Mouse (Mus musculus) left cerebral cortex, adult 8-10 months (tissue): ENCODE results near the gene Me3. TPM values are rescaled to one million over a fixed set of nuclear protein-coding genes. Genes with fewer than 3 reads are reported as not detected.
A peak's percentile ranks its signal among the peaks of the same experiment; 100 is the strongest.

Source experiments
- DNase-seq, 2 experiments: peaks; one replicate each; pipeline ENCODE4 v3.0.0; 2022; ENCODE audit warnings: low spot score in 2 of 2
- total RNA-seq, 4 experiments: library from RNA; stranded (reverse); gene quantifications; 2 replicates each; pipeline ENCODE4 v1.2.4; 2022

The Me3 gene
- total RNA-seq, 4 experiments from 2014 or later: 91.3 to 99.5 (median 96.9) TPM

DNA sequence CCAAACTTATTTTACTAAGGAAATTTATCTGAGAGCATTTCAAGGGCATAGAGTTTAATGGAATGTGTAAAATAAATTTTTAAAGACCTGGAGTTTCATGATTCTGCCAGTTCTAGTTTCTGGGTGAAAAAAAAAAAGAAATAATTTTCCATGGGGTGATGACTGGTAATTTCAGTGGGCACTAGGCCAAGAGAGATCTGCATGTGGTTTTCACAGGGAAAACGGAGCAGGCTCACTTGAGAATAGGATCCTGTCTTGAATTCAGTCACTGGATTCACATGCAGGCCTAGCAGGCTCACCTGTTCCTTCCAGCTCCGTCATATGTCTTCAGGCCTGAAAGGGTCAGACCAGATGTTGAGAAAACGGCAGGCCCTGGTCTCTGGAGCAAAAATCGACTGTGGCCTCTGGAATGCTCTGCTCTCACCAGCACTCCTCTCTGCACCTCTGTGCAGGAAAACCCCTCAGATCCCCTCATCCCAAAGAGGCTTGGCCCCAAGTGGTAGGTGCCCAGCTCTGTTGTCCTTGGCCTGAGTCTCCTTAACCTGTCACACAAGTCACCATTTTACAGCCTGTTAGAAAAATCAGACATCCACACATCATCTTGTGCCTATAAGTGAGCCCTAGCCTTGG, 196.4 kb downstream of the Me3 start:
- DNase-seq: no peak

DNA sequence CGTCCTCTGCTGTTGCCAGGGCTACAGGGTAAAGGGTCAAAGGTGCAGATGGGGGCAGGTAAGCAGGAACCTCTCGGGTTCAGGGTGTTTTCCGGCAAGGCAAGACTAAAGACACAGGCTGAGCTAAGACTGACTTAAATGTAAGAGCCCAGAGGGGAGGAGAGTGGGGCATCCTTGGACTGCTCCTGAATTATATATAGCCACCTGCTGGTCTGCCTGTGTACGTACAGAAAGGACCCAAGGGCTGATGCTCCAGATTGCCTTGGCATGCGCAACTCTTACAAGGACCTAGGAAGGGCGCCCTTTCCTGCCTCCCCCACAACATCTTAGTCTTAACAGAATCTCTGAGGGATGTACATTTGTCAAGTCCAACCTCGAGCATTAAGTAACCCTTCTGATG, 197.0 kb downstream of the Me3 start:
- DNase-seq: no peak

DNA sequence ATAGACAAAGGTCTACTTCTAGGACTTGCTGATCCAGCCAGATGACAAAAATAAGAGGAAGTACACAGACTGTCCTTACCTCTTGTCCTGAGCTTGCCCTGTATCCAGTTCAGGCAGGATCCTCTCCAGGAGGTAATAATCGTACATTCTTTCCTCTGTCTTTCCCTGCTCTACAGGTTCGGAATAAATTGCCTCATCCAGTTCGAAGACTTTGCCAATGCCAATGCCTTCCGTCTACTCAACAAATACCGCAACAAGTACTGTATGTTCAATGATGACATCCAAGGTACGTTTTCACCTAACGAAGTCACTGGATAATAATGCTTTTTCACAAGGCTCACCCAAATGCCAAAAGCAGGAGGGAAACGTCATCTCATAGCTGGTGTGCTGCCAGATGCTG, 201.3 kb downstream of the Me3 start:
- no peak for DNase-seq

DNA sequence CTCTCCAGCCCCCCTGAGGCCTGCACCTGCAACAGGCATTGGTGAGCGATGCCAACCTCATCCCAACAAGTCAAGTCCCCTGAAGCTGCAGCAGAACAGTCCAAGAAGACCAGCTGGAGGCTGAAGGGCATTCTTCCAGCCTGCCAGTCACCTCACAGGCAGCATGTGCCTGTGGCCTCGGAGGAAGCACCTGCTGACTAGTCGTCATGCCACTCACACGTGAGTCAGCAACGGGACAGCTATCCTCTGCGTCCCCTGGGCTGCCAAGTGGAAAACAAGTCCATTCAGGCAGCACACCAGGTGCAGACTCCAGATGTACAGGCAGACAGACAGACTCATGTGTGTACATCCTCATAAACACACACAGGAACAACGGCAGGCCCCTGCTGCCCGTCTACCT, 203.4 kb downstream of the Me3 start:
- DNase-seq: no peak

DNA sequence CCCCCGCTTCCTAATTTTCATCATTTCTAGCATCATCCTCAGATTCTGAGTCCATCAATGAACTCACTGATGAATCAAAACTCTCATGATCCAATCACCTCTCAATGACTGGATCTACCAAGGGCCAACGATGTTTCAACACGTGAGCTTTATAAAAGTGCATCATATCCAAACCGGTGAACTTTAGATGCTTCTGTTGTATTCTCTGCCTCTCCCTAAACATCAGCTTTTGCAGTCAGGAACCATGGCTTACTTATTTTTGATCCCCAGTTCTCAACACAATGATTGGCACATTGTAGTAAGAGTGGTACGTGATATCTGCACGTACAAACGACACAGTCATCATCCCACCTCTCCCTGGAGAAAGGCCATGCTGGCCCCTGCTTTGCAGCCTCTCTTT, 204.5 kb downstream of the Me3 start:
- DNase-seq: no peak

DNA sequence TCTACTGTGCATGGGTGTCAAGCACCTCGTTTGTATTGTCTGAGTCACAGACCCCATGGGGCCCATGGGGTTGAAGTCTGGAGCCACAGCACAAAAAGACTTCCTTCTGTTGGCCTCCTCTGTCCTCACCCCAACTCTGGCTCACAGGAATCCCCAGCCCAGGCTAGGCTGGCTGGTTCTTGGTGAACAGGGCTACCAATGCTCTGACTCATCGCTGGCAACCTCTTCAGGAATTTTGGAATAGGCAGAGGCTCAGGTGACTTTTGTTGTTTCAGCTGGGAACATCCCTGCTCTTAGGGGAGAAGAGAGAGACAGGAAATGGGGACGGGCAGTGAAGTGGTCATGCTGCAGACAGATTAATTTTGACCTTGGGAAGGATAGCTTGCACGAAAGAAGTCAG, 205.6 kb downstream of the Me3 start:
- no peak for DNase-seq

DNA sequence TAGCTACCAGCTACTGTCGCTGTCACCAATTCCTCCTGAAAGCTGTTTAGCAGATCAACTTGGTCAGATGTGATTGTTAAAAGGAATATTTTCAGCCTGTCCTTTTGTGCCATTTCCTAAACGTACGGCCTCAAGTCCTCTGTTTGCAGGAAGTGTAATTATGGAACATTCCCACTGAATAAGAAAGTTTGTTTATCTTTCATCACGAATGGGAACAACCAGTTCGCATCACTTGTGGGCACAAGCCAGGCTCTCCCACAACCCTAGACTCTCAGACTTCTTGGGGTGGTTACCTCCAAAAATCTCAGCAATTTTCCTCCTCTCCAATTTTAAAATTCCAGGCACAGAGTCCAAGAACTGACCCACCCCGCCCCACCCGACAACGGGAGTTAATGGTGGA, 207.5 kb downstream of the Me3 start:
- no peak for DNase-seq

DNA sequence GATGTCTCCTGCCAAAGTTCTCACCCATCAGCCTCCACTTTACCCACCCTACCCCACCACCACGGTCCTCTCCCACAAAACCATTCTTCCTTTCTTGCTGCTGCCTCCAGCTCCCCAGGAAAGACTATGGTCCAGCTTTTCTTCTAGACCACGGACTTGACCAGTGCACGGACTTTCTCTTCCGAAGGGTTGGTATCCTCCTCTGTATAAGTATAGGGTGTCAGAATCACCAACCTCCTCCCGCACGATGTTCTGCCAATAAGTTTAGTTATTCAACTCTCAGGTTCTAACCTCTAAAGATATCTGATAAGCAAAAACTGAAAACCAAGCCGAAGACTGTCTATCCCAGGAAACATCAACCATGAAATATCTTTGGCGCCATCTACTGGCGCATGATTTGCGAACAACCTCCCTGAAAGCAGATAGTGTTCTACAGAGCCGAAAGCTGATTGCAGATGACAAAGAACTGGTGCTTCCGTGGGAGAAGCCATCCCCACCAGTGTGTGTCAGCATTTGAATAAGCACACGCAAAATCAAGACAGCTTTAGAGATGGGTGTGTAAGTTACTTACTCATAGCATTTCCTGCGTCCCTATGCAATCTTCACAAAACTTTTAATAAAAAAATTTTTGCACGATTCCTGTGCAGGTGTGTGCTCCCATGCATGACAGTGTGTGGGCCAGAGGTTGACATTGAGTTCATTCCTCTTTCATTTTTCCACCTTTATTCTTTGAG, 209.6 kb downstream of the Me3 start:
- DNase-seq: peak; percentile 74 to 77

DNA sequence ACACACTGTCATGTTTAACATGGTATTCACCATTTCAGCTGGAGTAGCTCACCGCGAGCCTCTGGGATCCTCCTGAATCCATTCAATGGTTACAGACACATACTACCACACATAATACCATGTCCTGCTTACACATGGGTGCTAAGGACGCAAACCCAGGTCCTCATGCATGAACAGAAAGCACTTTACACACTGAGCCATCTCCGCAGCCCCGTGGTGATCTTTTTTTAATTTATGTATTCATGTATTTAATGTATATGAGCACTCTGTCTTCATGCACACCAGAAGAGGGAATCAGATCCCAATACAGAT, 210.2 kb downstream of the Me3 start:
- DNase-seq: no peak

DNA sequence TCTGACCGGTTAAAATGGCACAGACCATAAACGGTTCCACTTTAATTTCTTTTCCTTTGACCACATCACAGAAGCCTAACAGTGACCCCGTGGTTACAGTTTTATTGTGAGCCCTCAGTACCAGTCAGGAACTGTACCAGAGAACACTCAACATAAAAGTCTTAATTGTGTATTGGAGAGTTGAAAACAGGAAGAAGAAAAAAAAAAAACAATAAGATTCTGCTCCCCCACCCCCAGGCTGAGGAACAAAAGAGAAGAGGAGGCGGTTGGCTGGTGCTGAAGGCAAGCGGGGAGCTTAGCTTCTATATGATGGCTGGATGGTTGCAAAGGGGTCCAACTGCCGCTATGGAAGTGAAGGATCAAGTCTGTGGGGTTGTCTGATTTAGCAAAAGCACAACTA, 210.9 kb downstream of the Me3 start:
- DNase-seq: no peak

DNA sequence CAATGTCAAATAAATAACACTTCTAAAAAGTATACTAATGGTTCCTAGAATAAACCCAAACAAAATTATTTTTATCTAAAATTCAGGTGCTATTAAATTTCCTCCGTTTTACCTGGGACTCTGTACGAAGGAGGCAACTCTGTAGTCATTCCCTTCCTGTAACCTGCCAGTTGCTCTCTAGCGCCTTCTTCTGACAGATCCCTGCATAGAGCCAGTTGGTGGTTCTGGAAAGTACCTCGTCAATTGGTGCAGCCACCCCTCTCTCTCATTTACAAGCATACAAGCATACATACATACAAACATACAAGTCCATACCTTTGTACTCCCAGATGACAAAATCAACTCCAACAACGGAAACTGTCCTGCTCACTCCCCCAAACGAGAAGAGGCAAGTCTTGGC, 211.3 kb downstream of the Me3 start:
- no peak for DNase-seq

DNA sequence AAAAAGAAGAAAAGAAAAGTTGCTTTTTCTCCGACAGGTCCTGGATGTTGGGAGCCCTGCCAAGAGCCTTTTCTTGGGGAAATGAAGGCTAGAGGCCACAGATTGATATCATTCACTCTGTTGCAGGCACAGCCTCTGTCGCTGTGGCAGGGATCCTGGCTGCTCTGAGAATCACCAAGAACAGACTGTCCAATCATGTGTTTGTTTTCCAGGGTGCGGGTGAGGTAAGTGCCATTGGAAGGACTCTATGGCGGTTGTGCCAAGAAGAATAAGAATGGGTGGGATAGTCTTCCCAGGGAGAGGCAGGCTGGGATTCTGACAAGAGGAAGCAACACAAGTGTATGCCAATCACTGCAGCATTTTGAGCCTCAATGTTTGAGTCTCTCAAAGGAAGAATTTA, 213.5 kb downstream of the Me3 start:
- DNase-seq: no peak

DNA sequence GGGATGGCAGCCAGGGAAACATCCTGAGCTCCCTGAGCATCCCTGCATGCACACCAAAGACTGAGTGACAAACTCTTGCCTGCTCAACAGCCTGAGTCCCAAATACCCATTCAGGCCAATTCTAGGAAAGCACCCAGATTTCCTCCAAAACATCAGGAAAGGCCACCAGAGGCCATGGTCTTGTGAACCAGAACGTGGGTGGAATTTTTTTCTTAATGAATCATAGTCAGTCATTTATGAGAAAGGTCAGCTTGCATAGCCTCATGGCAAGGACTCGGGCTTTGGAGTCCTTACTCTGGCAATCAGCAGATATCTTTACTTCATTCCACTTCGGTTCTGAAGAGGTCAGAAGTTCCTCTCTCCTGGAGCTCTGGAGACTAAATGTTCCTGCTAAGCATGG, 218.3 kb downstream of the Me3 start:
- no peak for DNase-seq

DNA sequence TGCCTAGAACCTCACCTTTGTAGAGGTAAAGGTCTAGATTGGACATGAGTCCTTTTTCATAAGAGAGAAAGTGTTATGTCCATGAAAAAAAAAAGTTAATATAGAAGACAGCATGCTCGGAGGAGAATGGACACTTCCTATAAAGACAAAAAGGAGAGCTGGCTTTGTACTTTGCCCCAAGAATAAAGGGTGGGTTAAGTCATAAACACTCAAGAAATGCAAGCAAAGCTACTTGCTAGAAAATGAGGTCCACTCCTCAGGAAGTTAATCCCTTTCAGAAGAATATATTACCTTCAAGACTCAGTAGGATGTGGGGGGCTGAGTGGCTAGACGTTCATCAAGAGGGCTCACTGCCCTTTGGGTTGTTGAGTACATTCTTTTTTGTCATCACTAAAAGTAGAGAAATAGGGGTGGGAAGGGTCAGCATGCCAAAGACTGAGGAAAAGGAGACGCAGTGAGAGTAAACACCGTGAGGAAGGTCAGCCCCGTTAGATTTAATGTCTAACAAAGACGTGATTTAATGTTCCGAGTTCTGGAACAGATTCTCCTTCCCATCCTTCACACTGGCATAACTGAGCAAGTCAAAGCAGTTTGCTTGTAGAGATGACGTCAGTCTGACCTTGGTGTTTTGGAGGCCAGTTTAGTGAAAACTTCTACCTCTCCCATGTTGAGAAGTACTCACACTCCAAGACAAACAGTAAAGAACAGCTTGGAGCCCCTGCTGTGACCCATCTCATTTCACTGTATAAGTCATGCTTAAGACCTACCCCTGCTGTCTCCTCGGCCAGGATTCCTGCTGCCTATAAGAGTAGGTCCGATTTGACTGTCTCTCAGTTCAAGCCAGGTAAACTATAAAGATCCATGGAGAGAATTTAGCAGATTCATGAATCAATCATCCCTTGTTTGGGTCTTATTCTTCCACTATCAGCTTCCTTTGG, 220.2 kb downstream of the Me3 start:
- DNase-seq: no peak

DNA sequence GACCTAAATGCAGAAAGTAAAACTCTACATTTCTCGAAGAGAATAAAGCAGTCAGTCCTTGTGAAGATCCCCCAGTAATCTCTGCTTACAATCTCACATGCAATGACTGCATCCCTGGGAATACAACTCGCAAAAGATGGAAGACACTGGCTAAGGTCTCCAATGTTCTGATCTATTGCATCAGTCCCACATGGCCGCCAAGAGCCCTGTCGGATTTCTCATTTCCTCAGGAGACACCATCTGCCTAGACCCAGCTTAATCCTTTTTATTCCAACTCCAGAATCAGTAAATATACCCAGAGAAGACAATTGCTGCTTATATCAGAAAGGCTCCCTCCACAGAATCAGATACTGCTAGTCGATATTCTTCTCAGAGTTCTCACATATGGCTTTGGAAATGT, 220.9 kb downstream of the Me3 start:
- DNase-seq: no peak

DNA sequence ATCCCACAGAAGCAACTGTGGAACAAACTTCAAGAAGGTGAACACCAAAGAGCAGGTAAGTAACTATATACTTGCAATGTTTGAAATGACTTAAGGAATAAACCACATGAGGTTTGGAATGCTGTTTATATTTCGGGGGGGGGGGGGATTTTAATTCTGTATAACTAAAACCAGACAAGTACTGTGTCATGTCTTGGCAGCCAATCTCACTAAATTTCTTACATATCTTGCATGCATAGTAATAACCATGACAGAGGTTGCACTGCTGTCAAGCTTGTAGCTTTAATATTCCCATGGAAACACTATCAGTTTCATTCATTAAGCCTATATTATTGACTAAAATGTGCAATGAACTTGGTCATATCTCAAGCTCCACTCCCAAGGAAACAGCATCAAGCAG, 223.0 kb downstream of the Me3 start:
- no peak for DNase-seq

DNA sequence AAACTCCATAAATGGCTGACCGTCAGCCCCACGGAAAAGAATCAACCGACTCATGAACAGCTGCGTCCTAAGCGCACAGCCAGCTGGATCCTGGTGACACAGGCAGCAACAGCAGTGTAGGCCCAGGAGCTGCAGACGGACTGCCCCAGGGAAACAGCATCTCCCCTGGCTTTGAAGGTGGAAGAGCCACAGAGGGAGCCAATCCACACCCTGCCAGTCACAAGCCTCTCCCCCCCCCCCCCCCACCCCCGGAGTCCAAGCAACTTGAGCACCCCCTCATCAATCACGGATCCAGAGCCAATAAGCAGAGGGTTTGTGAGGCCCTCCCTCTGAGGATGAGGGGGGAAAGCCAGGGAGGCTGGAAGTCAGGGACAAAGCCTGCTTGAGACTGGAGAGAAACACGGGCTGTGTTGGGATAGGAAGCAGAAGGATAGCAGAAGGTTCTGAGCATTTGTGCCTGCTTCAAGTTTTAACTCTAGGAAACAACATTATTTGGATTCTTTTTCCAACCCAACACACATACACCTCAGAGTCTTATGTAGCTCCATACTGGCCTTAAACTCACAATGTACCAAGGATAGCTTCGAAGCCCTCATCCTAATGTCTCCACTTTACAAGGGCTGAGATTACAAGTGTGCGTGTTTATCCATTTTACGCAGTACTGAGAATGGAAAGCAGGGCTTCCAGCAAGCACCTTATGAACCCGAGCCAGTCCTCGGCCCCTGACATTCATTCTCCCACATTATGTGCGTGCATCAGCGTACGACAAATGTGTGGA, 224.4 kb downstream of the Me3 start:
- DNase-seq: no peak

DNA sequence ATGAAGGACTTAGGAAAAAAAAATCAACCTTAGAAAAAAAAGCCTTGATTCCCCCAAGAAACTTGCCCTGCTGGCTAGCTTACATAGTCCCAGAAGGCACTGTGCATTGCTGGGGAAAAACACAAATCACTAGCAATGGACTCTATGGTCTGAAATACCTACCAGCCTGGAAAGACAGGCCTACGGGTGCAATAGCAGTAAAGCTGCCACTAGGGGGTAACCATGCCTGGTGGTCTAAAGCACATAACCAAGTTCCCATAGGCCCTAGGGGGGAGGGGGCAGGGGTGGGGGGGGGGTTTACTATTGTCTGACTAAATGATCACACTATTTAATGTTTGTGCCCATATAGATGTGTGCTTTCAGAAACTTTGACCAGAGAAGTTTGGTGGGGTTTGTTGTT, 232.6 kb downstream of the Me3 start:
- no peak for DNase-seq

DNA sequence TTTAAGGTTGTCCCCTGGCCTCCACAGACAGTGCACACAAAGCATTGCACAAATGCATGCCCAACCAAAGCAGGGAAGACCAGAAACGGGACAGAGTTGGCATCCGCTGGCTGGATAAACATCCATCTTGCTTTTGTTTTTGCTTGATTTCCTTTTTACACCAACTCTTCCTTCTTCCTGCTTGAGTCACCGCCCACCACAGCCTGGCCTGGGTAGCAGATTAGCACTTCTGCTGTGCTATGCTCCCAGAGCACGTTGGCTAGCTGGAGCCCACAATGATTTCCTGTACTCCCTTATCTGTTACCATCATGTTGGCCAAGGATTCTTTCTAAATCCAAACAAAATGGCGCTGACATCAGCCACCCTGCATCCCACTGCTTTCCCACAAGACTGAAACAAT, 235.0 kb downstream of the Me3 start:
- no peak for DNase-seq

DNA sequence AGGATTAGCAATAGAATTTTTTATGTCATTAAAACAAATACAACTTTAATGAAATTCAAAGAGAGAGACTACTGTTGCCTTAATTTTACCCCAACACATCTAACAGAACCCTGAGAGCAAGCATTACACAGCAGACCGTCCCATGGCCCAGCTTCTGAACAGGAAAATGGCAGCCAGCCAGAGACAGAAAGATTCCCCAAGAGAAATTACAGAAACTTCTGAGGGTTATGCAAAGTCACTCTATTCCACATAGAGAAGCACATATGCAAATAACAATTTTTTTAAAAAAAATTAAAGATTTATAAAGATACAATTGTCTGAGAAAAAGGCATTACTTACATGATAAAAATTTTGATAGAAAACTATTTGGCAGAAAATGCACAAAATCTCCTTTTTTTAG, 247.5 kb downstream of the Me3 start:
- no peak for DNase-seq

DNA sequence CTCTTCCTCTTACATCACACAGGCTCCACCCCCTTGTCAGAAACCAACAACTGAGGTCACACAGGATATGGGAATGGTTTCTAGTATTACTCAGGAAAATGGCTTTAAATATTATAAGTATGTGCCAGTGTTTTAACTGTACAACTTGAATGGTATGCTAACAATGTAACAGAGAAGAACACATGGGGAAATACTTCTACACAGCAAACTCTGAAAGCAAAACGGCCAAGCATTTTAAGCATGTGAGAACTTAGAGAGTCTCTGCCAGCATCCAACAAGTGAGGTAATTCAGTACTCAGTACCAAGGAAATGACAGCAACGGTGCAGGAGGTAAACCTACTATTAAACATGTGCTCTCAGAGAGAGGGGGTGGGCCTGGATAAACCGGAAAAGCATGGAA, 252.4 kb downstream of the Me3 start:
- DNase-seq: no peak

DNA sequence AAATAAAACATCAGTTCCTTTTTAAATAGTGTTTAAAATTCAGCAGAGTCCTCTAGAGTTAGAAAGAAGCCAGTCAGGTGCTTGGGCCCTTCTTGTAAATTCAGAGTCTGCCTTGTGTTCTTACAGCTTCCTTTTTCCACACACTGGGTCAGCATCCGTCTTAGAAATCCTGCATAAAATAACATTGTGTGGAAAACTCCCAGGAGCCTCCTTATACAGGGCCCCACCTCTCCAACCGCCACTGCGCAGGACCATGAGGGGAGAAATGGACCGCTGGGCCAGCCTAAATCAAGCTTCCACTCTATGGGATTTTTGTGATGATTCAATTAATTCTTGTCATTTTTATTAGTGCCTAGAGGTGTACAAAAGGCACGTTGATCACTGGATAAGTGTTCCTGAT, 259.2 kb downstream of the Me3 start:
- DNase-seq: no peak
